Mouse (Mus musculus) hindbrain, postnatal 0 days (tissue): Measurements from ENCODE around the gene Sox21. TPM values are rescaled to one million over a fixed set of nuclear protein-coding genes. Genes with fewer than 3 reads are reported as not detected.

Source experiments
- ATAC-seq: fragments of 200-750 bp; cut with Nextera tagmentation; 2 replicates; pipeline ENCODE4 v1.8.0; 2017; ENCODE audit warnings: mild to moderate bottlenecking, moderate TSS enrichment, moderate library complexity
- DNase-seq: peaks from one replicate; pipeline ENCODE4 v3.0.0-alpha.2; 2015; ENCODE audit warnings: low spot score
- H3K27ac ChIP-seq: fragments of 300-500 bp; sonication (generic); 2 replicates; pipeline ENCODE4 v1.5.1; 2014; ENCODE audit warnings: mild to moderate bottlenecking
- H3K27me3 ChIP-seq: fragments of 300-500 bp; sonication (generic); 2 replicates; pipeline ENCODE4 v1.6.1; 2014; ENCODE audit warnings: low read length, mixed read lengths; ENCODE audit not compliant: insufficient read depth
- H3K36me3 ChIP-seq: fragments of 300-500 bp; sonication (generic); 2 replicates; pipeline ENCODE4 v1.6.1; 2014; ENCODE audit warnings: low read length, mixed read lengths; ENCODE audit not compliant: insufficient read depth
- H3K4me1 ChIP-seq: fragments of 300-500 bp; sonication (generic); 2 replicates; pipeline ENCODE4 v1.6.1; 2014; ENCODE audit warnings: antibody characterized with exemption, low read length, mixed read lengths; ENCODE audit not compliant: insufficient read depth
- H3K4me2 ChIP-seq: fragments of 300-500 bp; sonication (generic); 2 replicates; pipeline ENCODE4 v1.6.1; 2014; ENCODE audit warnings: low read depth, mild to moderate bottlenecking, low read length, moderate library complexity, mixed read lengths
- H3K4me3 ChIP-seq: fragments of 300-500 bp; sonication (generic); 2 replicates; pipeline ENCODE4 v1.5.1; 2014; ENCODE audit warnings: low read length
- H3K9ac ChIP-seq: fragments of 300-500 bp; sonication (generic); replicated peaks from 2 replicates; pipeline ENCODE4 v1.6.1; 2014; ENCODE audit warnings: mild to moderate bottlenecking, low read length, moderate library complexity, mixed read lengths
- H3K9me3 ChIP-seq: fragments of 300-500 bp; sonication (generic); 2 replicates; pipeline ENCODE4 v1.6.1; 2016; ENCODE audit warnings: low read length, mixed read lengths
- CTCF ChIP-seq: IDR thresholded peaks from 2 replicates; pipeline ENCODE4 v1.5.1; 2016; ENCODE audit warnings: antibody characterized with exemption, control low read depth, low read depth
- WGBS: fragments of 180-500 bp; shearing (Covaris S2); extraction: QIAGEN DNeasy Blood & Tissue Kit; methylation state at CpG from one replicate; pipeline ENCODE4 v1.1.7; 2014; 5-methylcytosine and 5-hydroxymethylcytosine counted together
- polyA plus RNA-seq: library from polyadenylated mRNA; unstranded; fragments of >200 nt; fragmentation: Nextera tagmentation; extraction: Ambion mirVana; gene quantifications from 2 replicates; pipeline ENCODE4 v1.2.1, GENCODE M21; 2015
- total RNA-seq: library from RNA; depleted of rRNA; stranded (reverse); fragments of >200 nt; gene quantifications from 2 replicates; pipeline ENCODE4 v1.2.3, GENCODE M21; 2014; rRNA removed

Sox21 gene
- total RNA-seq: 15.9 and 20.1 TPM in 2 replicates
- 4.1 TPM in 2 replicates for polyA plus RNA-seq

- H3K9ac ChIP-seq: peak within 1 kb of the TSS; percentile 56
- peak within 1 kb of the TSS; percentile 68 for H3K4me2 ChIP-seq
- ATAC-seq (peak; percentile 88), DNase-seq (peak; percentile 75)
- no peaks in the 10 kb centered on the region for H3K4me1 ChIP-seq
- no peaks in the 10 kb centered on the region for H3K9me3 ChIP-seq
- H3K27me3 ChIP-seq: peaks cover 41% of the 10 kb centered on the region
- peak within 1 kb of the TSS; percentile 52 for H3K4me3 ChIP-seq
- H3K36me3 ChIP-seq: no peaks in the 10 kb centered on the region
- TF ChIP-seq CTCF: 0 out of 2 replicates have a peak, but pooled peaks have one; percentile 4
- H3K27ac ChIP-seq: peak within 1 kb of the TSS; percentile 71
- under 1% methylated on average over 34 of the region's 34 CpGs for WGBS
These were observed at the start of gene Sox21 for GRCm38 (mm10) chr14:118236886-118237289. Sox21 (minus strand) TSS chr14:118237030.

- Histone ChIP-seq H3K4me1 (no peaks in the 10 kb centered on the region), H3K9ac (no peak overlapping the region), H3K9me3 (no peaks in the 10 kb centered on the region), H3K27ac (no peak overlapping the region), H3K36me3 (no peaks in the 10 kb centered on the region), H3K27me3 (no peaks in the 10 kb centered on the region), H3K4me3 (no peak overlapping the region), H3K4me2 (no peak overlapping the region)
- DNase-seq (no peak), ATAC-seq (no peak)
- 73% methylated on average over 2 of the region's 2 CpGs for WGBS
- no peak for TF ChIP-seq CTCF
These were observed 49.3 kb upstream of the Sox21 start for GRCm38 (mm10) chr14:118286096-118286495.

- H3K36me3 ChIP-seq: no peaks in the 10 kb centered on the region
- DNase-seq (no peak), ATAC-seq (no peak)
- TF ChIP-seq CTCF: no peak
- no peaks in the 10 kb centered on the region for H3K27me3 ChIP-seq
- H3K27ac ChIP-seq: no peak overlapping the region
- H3K4me2 ChIP-seq: no peak overlapping the region
- no peak overlapping the region for H3K9ac ChIP-seq
- H3K4me3 ChIP-seq: no peak overlapping the region
- H3K9me3 ChIP-seq: 0 out of 2 replicates have a peak, but pooled peaks cover 3% of the 10 kb centered on the region
- WGBS: 76% methylated on average over 14 of the region's 14 CpGs
- H3K4me1 ChIP-seq: no peaks in the 10 kb centered on the region
These were observed 46.1 kb upstream of the Sox21 start for GRCm38 (mm10) chr14:118282917-118283316.

GRCm38 (mm10) chr14:118282272-118282671 lies 45.4 kb upstream of the Sox21 start:
- TF ChIP-seq CTCF: no peak
- Histone ChIP-seq H3K27me3 (no peaks in the 10 kb centered on the region), H3K4me3 (no peak overlapping the region), H3K36me3 (no peaks in the 10 kb centered on the region), H3K9ac (no peak overlapping the region), H3K4me1 (no peaks in the 10 kb centered on the region), H3K27ac (no peak overlapping the region), H3K9me3 (0 out of 2 replicates have a peak, but pooled peaks cover 3% of the 10 kb centered on the region), H3K4me2 (no peak overlapping the region)
- ATAC-seq (no peak), DNase-seq (no peak)
- WGBS: 94% methylated on average over 3 of the region's 3 CpGs

- TF ChIP-seq CTCF: no peak
- Histone ChIP-seq H3K4me2 (no peak overlapping the region), H3K9me3 (0 out of 2 replicates have a peak, but pooled peaks cover 3% of the 10 kb centered on the region), H3K9ac (no peak overlapping the region), H3K4me3 (no peak overlapping the region), H3K4me1 (no peaks in the 10 kb centered on the region), H3K27ac (no peak overlapping the region), H3K36me3 (no peaks in the 10 kb centered on the region), H3K27me3 (no peaks in the 10 kb centered on the region)
- ATAC-seq (no peak), DNase-seq (no peak)
- 83% methylated on average over 7 of the region's 7 CpGs for WGBS
These were observed 41.1 kb upstream of the Sox21 start for GRCm38 (mm10) chr14:118277704-118278498.

GRCm38 (mm10) chr14:118272594-118273555 lies 36.0 kb upstream of the Sox21 start:
- DNase-seq (no peak), ATAC-seq (no peak)
- no peaks in the 10 kb centered on the region for H3K27me3 ChIP-seq
- H3K4me3 ChIP-seq: no peak overlapping the region
- H3K9me3 ChIP-seq: no peaks in the 10 kb centered on the region
- no peak overlapping the region for H3K4me2 ChIP-seq
- H3K4me1 ChIP-seq: no peaks in the 10 kb centered on the region
- H3K9ac ChIP-seq: no peak overlapping the region
- H3K36me3 ChIP-seq: no peaks in the 10 kb centered on the region
- no peak for TF ChIP-seq CTCF
- WGBS: 86% methylated on average over 6 of the region's 6 CpGs
- H3K27ac ChIP-seq: no peak overlapping the region
